Mouse (Mus musculus) testis, postnatal 10 days (tissue): Measurements from ENCODE around the gene Gm7030.
"Not testable (repeated sequence)": the region's sequence is repeated elsewhere in the genome, so short reads cannot be mapped to it uniquely, and the experiment has no call there.

Source experiments
- DNase-seq: peaks from one replicate; pipeline ENCODE4 v3.0.0; 2021; ENCODE audit warnings: low spot score

Gm7030 gene

DNA sequence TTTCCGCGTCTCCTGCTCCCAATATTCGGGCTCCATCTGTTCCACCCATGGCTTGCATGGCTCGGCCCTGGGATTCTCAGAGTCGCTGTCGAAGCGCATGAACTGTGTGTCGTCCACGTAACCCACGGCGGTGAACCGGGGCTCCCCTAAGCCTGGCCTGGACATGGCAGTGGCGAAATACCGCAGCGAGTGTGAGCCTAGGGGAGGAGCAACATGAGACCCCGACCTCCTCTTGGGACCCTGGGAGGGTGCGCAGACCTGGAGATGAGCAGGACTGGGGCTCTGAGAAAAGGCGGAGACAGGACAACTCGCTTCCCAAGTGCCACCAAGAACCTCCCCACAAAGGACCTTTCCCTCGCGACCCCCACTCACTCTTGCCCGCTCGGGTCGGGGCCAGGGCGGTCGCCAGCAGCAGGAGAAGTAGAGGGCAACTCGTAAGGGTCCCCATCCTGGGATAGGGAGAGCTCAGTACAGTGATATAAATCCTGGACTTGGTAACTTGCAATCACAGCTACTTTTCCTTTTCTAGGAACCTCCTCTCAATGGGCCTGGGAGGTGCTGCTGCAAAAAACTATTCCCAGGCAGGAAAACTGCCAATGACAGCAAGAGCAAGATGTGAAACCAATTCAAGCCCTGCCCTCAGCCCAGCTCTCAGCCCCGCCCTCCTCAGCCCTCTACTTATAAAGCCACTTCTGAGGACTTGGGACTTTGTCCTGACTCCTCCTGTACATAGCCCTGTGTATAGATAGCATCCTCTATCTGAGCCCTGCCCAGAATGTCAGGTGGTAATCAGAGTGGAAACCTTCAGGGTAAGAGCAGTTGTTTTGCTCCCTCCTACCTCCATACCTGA is at the start of gene Gm7030:
TSS of gene Gm7030 (minus strand) at position 458 of the 850 bp plus-strand sequence.
- not testable (repeated sequence) for DNase-seq

DNA sequence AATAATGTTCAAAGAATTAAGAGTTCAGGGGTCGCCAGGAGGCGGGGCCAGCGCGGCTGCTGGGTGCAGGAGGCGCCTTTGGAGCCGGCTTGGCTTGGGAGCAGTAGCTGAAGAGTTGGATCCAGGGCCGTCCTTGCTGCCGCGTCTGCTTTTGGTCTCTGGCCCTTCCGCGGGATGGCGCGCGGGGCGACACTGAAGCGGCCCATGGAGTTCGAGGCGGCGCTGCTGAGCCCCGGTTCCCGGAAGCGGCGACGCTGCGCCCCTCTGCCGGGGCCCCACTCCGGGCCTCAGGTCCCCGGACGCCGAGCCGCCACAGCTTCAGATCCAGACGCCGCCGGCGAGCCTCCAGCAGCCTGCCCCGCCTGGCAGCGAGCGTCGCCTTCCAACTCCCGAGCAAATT is 49.7 kb upstream of the Gm7030 start:
- not testable (repeated sequence) for DNase-seq

DNA sequence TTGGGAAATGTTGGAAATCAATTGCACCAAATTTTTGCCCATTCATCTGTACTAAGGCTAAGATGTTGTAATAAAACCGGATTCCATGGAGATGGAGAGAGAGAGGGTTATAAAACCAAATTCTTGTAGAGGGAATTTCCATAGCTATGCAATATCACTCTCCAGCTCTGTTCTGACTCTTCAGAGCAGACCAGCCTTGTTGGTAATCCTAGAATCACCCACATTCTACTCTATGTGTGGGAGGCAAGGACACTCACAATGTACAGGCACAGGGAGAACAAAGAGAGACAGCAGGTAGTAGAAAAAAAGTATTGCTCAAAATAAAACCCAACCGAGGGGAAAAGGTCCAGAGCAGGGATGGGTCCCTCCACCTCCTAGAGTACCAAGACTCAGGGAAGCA is 46.9 kb upstream of the Gm7030 start:
- DNase-seq: not testable (repeated sequence)

DNA sequence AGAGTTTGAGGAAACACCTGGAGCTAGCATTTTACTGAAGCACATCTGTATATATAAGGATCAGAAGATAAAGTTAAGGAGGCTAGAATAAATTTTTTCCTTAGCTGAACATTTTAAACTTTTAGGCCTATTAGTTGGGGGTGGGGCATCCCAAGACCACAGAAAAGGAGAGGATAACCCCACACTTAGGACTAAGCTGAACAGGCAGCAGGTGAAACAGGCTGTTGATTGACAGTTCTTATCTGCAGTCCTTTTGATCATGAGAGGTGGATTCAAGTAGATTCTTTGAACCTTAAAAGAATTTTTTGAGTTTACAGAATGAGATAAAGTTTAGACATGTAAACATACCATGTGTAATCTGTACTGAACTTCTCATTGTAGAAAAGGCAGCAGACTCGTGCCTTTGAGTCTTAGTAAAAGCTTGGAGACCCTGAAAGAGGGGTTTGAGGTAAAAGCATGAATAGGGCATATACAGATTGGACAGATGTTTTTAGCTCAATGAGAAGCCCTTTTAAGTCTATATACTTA is 41.1 kb upstream of the Gm7030 start:
- DNase-seq: no peak

DNA sequence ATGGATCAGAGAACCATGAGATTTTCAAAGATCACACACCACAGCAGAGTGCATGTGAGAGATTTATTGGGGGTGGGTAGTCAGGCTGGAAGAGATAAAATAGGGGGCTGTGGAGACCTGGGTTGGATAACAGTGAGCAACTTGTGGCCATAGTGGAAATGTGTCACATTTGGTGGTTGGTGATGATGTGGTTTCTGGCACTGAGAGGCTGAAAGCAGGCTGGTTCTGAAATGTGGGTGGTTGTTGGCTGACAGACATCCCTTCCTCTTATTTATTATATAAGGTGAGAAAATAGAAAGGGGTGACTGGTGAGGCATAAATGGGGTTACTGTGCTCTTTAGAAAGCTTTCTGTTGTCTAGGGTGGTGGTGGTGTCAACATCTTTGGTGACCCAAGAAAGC is 40.5 kb upstream of the Gm7030 start:
- no peak for DNase-seq

DNA sequence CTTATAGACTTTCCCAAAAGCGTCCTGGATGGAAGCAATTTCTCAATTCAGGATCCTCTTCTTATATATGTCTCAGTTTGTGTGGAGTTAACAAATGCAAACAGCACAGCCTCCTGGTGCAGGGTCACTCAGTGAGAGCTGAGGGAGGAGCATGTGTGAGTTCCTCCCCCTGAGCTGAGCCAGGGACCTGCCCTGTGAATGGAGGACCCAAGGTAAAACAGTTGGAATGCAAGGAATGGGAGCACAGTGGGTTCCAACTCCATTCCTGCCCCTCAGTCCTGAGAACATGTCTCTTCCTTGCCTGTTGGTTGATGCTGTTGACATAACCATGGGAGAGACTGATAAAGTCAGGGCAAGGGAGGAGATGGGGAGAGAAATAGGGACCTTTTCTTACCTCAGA is 39.9 kb upstream of the Gm7030 start:
- DNase-seq: not testable (repeated sequence)

DNA sequence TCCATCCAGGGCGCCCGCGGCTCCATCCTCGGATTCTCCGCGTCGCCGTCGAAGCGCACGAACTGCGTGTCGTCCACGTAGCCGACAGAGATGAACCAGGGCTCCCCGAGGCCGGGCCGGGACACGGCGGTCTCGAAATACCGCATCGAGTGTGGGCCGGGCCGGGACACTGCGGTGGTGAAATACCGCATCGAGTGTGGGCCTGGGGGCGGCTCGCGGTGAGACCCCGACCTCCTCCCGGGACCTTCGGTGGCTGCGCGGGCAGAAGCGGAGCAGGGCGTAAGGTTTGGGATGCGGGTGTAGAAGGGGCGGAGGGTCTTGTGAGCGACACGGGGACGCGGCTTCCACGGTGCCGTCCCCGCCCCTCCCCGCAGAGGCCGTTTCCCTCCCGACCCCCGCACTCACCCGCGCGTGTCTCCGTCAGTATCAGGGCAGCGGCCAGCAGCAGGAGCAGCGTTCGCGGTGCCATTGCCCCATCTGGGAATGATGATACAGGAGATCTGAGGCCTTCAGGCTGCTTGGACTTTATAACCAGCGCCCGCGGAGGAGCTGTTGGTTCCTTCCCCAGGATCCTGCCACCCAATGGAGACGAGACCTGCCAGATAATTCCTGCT is 38.9 kb upstream of the Gm7030 start, which contains the start of gene Gm8909:
TSS of gene Gm8909 (minus strand) at position 499 of the 614 bp plus-strand sequence.
- no peak for DNase-seq

DNA sequence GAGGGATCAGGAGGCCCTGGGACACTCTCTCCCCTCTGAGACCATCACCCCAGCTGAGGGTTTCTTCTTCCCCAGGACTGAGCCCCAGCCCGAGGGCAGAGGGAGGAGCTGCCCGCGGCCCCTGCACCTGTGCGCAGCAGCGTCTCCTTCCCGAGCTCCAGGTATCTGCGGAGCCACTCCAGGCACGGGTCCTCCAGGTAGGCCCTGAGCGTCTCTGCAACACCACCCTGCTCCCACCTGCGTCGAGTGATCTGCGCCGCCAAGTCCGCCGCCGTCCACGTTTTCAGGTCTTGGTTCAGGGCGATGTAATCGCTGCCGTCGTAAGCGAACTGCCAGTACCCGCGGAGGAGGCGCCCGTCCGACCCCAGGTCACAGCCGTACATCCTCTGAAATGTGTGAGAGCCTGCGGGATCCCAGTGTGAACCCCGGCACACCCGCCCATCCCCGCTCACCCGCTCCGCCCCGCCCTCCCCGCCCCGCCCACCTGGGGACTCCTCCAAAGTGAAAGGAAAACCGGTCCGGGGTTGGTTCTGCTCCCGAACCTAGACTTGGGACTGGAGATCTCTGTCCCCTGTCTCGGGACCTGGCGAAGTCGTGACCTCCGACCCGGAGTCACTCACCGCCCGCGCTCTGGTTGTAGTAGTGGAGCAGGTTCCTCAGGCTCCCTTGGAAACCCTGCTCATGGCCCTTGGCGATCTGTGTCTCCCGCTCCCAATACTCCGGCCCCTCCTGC is 38.2 kb upstream of the Gm7030 start:
- DNase-seq: no peak

DNA sequence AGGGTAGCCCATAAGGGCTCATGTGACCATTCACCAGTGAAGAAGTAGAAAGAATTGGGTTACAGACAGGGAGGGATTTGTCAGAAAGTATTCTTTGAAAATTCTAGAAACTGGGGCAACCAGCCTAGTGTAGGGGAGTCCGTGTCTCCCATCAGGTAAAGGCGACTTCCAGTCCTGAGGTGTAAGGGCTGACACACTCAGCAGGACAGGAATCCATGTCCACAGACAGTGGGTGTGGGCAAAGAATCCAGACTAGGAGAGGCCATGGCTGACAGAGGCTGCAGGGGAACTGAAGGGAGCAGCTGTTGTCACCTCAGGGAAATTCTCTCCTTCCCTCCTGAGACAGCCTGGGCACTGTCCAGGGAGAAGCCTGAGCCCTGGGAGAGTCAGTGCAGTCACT is 37.7 kb upstream of the Gm7030 start:
- not testable (repeated sequence) for DNase-seq

DNA sequence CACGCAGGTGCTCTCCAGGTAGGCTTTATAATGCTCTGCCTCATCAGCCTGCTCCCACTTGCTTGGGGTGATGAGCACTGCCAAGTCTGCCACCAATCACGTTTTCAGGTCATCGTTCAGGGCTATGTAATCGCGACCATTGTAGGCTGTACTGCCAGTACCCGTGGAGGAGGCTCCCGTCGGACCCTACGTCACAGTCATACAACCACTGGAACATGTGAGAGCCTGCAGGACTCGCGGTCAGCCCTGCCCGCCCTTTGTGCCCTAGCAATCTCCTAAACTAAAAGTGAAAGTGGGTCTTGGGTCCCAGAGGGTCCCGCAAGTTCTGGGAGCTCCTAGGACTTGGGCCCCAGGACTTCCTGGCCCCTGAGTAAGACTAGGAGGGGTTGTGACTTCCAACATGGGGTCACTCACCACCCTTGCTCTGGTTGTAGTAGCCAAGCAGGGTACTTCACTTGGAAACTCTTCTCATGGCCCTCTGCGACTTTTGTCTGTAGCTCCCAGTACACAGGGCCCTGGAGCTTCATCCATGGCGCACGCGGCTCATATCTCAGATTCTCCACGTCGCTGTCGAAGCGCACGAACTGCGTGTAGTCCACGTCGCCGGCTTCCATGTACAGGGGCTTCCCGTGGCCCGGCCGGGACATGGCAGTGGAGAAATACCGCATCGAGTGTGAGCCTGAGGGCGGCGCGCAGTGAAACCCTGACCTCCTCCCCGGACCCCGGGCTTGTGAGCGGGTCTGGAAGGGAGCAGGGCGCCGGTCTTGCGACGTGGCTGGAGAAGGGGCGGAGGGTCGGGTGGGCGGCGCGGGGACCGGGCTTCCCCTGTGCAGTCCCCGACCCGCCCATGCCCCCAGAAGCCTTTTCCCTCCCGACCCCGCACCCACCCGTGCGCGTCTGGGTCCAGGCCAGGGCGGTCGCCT is 32.2 kb upstream of the Gm7030 start:
- no peak for DNase-seq

DNA sequence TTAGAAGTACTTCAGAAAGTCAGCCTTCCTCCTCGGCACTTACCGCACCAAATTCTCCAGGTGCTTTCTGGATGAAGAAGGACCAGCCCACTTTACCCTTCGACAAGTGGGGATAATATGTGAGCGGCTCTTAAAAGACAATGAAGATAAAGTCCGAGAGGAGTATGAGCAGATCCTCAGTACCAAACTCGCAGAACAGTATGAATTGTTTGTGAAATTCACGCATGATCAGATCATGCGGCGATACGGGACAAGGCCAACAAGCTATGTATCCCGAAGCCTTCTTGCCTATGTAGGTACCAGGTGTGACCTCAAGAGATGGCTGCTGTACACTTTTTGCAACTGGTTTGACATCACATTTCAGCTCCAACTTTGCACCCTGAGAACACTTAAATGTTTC is 29.0 kb upstream of the Gm7030 start:
- DNase-seq: not testable (repeated sequence)

DNA sequence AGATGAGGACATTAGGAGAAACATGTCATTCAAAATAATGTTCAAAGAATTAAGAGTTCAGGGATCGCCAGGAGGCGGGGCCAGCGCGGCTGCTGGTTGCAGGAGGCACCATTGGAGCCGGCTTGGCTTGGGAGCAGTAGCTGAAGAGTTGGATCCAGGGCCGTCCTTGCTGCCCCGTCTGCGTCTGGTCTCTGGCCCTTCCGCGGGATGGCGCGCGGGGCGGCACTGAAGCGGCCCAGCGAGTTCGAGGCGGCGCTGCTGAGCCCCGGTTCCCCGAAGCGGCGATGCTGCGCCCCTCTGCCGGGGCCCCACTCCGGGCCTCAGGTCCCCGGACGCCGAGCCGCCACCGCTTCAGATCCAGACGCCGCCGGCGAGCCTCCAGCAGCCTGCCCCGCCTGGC is 28.6 kb upstream of the Gm7030 start:
- DNase-seq: not testable (repeated sequence)

DNA sequence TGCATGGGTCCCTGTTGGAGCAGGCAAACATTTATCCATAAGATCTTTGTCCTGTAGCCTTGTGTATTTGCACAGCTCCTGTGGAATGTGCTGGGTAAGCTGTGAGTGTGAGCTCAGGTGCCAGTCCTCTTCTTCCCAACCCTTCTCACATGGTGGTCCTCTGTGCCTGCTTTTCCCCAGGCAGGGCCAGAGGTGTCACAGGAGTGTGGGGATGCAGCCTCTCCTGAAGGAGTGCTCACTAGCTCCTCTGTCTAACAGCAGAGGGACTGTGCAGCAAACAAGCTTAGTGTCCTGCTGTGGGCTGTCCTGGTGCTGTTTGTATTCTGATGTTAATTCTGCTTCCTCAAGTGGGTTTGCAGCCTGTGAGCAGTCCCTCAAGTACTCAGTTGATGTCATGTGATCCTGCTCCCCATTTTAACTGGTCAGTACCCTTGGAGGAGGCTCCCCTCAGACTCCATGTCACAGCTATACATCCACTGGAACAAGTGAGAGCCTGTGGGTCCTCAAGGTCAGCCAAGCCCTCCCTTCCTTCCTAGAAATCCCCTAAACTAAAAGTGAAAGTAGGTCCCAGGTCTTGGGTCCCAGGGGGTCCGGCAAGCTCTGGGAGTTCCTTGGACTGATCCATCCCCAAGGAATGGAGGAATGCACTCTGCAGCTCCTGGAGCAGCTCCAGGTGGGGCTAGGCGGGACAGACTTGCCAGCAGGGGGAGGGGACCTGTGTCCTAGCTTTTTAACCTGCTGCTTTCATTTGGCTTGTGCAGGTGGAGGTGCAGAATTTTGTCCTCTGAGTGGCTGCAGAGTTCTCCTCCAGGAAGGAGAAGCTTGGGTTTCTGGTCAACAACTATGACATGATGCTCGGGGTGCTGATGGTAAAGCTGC is 25.3 kb upstream of the Gm7030 start:
- no peak for DNase-seq

DNA sequence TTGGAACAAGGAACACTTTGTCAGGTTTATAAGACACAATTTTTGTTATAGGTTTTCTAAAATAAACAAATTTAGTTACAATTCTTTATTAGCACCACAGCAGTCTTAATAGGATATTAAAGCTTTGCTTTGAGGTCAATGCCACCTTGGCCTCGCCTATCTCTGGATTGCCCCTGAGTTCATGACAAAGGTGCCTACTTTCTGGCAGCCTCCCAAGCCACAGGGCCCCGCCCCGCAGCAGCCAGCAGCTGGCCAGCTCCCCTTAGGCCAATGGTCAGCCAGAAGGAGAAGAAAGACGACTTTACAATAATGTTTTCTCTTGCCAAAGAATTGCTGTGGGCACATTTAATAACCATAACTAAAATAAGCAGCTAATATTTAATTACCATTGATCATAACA is 22.0 kb upstream of the Gm7030 start:
- DNase-seq: not testable (repeated sequence)

DNA sequence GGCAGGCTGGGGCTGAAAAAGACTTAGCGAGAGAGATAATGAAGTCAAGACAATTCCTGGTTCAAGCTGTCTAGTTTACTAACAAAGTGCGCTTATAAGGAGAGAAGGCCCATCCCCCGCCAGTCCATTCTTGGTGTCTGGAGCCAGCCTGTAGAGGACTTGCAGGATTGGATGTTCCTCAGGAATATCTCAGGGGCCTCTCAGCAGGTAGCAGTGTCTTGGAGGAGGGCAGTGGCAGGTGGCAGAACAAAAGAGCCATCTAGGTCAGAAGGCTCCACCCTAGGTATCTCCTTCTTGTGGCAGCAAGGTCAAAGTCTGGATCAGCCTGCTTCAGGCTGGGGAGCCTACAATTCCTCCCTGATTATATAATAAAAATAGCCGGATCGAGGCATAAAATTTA is 19.2 kb upstream of the Gm7030 start:
- DNase-seq: not testable (repeated sequence)

DNA sequence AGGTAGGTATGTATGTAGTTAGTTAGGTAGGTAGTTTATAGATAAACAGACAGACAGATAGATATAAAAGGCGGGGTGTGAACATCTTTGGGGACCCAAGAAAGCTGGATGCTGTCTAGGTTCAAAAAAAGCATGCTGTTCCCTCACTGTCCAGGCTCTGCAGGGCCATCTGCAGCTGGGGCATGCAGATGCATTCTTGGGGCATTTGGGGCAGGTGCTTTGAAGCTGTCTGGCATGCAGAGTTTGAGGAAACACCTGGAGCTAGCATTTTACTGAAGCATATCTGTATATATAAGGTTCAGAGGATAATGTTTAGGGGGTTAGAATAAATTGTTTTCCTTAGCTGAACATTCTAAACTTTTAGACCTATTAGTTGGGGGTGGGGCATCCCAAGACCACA is 17.7 kb upstream of the Gm7030 start:
- DNase-seq: not testable (repeated sequence)

DNA sequence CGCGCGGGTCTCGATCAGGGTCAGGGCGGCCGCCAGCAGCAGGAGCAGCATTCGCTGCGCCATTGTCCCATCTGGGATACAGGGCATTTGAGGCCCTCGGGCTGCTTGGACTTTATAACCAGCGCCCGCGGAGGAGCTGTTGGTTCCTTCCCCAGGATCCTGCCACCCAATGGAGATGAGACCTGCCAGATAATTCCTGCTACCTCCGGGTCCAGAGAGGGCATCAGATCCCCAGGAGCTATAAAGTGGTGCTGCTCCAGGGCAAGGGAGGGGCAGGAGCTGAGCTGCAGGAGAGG is 16.6 kb upstream of the Gm7030 start:
- not testable (repeated sequence) for DNase-seq

DNA sequence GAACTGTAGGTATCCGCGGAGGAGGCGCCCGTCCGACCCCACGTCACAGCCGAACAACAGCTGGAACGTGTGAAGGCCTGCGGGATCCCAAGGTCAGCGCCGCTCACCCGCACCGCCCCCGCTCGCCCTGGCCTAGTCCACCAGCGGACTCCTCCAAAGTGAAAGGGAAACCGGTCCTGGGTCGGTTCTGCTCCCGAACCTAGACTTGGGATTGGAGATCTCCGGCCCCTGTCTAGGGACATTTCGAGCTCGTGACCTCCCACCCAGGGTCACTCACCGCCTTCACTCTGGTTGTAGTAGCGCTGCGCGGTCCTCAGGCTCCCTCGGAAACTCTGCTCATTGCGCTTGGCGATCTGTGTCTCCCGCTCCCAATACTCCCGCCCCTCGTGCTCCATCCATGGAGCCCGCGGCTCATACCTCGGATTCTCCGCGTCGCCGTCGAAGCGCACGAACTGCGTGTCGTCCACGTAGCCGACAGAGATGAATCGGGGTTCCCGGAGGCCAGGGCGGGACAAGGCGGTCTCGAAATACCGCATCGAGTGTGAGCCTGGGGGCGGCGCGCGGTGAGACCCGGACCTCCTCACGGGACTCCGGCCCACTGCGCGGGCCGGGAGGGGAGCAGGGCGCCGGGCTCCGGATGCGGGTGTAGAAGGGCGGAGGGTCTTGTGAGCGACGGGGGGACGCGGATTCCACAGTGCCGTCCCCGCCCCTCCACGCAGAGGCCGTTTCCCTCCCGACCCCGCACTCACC is 16.1 kb upstream of the Gm7030 start:
- peak; percentile 55 for DNase-seq

DNA sequence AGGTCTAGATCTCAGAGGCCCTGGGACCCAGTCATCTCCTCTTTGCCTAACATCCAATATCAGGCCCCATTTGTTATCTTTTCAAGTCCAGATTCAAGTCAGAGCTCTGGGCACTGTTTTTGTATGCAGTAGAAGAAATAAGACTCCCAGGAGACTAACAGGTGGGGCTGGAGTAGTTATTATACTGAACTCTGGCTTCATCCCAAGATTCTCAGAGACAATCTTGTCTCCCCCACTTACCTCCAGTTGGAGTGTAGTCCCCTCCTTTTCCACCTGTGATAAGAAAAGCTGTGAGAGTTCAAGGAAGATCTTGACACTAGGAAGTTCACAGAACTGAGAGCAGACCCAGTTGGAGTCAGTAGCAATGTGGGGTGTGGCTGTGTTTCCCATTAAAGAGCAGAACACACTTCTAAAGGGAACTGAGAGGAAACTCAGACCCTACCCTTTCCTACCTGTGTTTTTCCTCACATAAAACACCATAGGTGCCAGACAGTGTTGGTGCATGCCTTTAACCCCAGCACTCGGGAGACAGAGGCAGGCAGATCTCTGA is 7.1 kb upstream of the Gm7030 start:
- DNase-seq: not testable (repeated sequence)
